Mouse (Mus musculus): ENCODE results near the gene Fam83g.

The Fam83g gene

DNA sequence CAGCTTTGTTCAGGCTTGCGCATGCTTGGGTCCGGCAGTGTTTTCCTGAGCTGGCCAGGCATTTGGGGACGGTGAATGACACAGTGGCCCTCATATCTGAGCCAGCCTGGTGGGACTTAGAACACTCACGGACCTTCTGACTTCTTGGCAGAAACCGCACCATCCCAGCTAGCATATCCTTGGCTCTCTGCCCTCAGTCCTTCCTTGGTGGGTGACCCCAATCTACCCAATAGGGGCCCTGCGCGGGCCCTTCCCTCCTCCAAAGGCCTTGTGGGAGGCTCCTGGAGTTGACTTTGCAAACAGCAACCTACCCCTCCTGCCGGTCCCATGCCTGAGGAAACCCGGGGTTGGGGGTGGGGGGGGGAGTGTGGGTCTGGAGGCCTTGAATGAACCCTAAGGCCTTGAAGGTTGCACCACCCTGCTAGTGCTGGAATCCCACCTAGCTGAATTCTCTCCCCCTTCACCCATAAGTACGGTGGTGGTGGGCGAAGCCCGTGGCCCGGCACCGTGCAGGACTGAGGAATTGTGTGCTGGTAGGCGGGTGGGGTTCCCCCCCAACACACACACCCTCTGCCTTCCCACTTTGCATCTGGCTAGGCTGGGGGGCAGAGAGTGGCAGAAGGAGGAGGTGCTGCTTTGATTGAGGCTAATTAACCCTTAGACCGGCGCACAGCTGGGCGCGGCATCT is 9.6 kb upstream of the Fam83g start:
- no peak for DNase-seq (ENCODE audit: low spot score)

DNA sequence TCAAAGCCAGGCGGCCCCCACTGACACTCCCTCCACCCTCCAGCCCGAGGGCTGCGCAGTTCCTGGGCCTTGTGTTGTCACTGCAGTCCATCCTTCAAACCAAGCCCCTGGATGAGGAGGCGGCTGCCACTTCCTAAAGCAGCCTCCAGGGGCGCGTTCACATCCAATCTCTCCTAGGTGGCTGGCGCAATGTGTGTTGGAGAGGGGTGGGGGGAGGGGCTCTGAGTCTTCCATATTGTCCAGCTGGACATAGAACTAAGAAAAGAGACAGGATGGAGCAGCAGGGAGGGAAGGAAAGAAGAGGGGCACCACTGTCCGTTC is 9.1 kb upstream of the Fam83g start:
- no peak for DNase-seq (ENCODE audit: low spot score)

DNA sequence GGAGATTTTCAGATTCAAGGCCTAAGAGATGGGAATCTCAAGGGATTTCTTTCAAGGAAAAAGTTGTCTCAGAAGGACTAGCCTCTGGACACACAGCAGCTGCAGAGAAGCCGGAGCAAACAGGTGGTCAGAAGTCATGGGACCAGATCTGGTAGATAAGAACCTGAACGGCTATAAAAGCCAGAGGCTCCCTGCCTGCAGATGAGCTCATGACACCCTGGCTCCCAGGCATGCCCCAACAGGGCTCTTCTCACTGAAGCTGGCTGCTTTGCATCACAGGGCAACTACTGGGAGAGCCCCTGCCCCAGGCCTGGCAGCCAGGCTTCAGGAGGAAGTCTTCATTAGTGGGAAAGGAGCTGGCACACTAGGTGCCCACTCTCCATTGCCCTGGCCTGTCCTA is 8.6 kb upstream of the Fam83g start:
- no peak for DNase-seq (ENCODE audit: low spot score)

DNA sequence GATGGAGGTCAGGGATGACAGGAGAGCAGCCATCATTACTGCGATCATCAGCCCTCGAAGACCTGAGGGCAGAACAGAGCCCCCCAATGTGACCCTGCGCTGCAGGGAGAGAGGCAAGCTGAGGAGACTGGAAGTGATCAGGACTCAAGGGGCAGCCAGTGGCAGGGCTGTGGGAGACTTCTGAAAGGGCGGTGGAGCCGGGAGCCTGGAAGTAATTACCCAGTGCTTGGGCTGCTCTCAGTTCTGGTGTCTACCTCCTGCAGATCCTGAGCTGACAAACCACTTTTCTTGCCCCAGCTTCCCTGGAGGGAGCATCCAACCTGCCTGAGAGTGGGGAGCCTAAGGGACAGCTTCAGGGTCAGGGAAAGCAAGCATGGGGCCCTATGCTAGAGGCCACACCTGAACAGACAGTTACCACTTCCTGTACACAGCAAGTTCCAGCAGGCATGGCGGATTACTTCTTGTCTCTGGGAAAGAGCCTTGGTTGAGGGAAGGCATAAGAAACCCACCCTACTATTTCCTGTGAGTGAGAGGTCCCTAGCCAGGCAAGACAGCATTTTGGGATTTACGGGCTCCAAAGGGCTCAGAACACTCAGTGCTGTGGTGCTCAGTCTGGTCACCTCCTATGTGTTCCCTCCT is 7.6 kb upstream of the Fam83g start:
- DNase-seq (ENCODE audit: low spot score) = no peak

DNA sequence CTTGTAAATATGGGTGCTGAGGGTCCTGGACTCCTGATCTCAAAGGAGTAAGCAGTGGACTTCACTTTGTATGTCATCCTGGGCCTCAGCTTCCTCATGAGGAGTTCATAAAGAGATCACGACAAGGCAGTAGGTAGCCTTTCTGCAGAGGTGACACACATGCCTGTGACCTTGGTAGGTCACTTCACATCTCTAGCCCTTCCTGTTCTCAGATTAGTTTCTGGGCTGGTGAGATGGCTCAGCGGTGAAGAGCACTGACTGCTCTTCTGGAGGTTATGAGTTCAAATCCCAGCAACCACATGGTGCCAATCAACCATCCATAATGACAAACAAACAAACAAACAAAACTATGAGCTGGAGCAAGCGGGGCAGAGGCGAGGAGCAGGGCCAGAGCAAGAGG is 6.2 kb upstream of the Fam83g start:
- DNase-seq (ENCODE audit: low spot score) = no peak

DNA sequence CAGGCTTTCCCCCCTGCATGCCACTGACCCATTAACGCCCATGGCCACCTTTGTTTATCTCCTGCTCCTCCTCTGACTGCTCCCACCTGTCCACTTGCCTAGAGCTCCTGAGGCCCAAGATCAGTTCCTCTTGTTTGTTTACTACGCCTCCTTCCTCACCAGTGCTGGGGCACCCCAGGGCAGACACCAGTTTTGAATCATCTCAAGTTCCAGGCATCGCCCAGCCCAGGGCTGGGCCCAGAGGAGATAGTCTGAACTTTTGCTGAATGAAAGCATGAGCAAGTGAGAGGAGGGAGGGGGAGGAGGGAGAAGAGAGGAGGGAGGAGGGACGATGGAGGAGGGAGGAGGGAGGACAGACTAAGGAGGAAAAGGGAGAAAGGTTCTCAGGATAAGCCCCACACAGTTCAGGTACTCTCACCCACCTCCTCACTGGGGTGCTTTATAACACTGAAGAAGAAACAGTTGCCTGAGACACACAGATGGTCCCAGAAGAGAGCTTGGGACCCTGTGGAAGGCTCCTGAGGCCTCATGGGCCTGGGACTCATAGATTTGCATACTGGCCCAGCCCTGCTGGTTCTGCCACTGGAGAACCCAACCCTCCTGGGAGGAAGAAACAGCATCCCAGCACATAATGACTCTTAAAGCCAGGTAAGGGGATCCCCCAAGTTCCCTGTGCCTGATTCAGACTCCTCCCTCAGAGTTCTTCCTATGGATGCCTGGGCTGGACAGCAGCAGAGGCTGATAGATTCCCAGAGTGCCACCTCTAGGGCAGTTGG is 4.6 kb upstream of the Fam83g start:
- no peak for DNase-seq (ENCODE audit: low spot score)

DNA sequence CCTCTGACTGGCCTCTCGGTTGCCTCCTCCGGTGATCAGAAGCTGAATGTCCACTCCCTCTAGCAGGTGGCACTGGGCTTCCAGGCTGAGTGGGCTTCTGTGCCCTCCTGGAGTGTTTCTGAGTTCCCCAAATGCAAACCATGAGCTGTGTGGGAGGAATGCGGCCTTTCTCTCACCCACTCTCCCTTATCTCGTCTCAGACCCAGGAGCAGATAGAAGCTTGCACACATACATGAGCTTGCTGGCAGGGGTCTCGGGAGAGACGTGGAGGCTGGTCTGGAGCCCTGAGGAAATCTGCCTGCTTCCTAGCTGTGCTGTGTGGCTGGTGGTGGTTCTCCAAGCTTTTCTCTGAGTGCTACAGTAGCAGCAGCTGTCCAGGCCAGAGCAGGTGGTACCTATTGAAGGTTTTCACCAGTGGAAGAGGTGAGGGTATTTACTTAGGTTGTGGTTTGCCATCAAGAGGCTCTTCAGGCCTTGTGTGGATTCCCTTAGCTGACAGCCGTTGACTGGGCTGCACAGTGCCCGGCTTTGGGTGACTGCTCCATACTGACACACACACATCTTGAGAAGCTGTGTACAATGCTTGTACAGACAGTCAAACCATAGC is 1.3 kb downstream of the Fam83g start:
- DNase-seq (ENCODE audit: low spot score) = no peak

DNA sequence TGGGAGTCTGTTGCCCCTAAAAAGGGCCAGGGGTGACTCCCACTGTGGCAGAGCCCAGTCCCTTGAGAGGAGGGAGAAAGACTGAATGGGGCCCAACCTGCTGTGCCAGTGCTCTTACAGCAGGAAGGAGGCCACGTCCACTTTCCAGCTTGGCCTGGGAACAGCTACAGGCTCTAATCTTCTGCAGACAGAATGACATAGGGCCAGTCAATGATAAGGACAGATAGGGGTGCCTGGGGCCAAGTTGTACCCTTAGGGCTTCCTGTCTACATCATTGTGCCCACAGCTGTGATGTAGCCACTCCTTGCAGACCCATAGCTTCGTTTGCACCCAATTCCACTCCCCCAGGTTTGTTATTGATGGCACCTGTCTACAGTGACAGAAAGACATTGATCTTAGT is 2.2 kb downstream of the Fam83g start:
- no peak for DNase-seq (ENCODE audit: low spot score)

DNA sequence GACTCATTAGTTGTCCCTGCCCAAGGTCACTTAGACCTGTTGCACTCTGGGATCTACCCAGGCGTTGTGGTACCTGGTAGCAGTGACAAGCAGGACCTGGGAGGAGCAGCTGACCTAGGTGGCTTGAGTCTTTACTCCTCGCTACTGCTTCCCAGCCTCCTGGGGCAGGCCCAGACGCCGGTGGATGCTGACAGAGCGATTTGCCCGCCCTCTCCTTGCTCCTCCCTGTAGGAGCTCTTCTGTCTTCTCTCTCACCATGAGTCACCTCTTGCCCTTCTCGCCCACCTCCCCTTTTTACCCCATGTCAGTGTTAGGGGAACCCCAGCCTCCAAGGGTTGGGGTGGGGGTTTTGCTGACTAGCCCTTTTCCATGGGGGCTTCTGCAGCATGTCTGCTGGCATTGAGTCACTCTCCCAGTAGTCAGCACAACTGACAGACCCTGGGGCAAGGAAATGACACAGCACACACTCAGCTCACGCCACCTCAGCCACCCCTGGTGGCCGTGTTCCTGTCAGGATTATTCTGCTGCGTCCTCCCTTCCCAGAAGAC is 3.1 kb downstream of the Fam83g start:
- DNase-seq (ENCODE audit: low spot score) = no peak

DNA sequence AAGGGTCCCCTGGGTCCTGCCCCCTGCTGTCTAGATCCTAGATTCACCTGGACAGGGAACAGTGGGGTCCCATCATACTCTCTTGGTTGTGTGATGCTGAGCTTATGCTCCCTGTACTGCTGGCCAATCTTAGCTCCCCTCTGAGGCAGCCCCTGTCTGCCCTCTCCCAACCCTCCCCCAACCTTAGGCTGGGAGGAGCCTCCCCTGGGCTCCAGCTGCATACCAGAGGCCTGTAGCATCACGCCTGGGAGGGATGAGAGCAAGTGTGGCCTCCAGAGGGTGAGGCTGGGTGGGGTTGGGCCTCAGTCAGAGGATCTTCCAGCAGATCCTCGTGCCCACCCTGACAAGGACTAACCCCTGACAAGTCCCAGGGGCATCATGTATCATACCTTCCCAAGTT is 3.7 kb downstream of the Fam83g start:
- no peak for DNase-seq (ENCODE audit: low spot score)

DNA sequence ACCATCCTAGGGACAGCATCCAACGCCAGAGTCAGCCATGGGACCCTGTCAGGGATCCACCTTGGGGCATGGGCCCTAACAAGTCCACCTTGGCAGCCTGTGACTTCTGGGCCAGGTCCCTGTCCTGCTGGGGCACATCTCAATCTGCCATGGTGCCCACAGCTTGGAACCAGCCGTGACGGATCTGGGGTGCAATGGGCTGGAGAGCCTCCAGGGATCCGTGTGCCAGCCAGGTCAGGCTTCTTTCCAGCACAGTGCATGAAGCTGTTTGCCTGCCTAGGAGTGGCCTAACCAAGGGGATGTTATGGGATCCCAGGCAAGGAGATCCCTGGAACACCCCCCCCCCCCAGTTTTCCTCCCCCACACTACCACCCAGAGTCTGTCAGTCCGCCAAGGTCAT is 9.1 kb downstream of the Fam83g start:
- no peak for DNase-seq (ENCODE audit: low spot score)

DNA sequence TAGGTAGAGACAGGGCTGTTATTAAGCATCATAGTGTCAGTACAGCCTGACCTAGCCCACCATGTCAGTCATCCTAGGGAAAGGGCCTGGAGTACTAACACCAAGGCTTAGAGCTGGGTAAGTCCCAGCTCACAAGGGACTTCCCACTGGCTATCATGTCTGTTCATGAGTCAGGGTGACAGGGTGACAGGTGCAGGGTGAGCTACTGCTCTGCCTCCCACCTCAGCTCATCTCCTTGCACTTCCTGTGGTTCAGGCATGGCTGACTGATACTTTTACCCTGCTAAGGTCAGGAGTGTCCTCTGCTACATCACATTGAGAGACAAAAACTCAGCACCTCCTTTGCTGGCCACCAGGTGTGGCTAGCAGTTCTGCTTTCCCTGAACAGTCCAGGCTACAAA is 15.0 kb downstream of the Fam83g start:
- no peak for DNase-seq (ENCODE audit: low spot score)

DNA sequence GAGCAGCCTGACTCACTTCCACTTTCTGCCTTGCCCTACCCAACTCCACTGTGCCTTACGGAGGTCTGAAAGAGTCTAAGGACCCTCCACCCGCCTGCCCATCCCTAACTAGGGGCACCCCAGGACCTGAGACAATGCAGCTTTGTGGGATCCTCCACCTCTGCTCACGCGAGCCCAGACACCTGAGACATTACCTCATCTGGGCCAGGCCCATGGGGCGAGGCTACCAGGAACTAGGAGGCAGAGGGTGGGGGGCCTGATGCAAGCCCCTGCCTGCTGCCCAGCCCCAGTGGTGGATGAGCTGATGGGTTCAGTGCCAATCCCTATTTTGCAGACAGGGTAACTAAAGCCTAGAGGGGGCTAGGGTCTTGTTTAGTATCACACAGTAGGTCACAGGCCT is 15.6 kb downstream of the Fam83g start:
- no peak for DNase-seq (ENCODE audit: low spot score)

DNA sequence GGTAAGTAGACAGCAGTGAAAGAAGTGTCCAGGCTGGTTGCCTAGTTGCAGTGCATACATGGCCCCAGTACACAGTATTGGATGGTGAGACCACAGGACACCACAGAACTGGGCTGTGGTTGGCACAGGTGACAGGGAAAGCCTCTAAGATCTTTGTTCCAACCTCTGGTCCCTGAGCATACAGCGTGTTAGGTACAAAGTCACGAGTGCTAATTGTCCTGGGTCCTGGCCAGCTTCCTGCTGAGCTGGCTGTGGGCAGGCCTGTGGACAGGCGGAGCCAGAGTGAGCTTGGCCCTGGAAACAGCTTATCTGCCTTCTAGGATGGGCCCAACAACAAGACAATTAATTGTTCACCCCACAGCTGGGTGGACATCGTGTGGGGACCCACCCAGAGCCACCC is 16.0 kb downstream of the Fam83g start:
- DNase-seq (ENCODE audit: low spot score) = no peak

DNA sequence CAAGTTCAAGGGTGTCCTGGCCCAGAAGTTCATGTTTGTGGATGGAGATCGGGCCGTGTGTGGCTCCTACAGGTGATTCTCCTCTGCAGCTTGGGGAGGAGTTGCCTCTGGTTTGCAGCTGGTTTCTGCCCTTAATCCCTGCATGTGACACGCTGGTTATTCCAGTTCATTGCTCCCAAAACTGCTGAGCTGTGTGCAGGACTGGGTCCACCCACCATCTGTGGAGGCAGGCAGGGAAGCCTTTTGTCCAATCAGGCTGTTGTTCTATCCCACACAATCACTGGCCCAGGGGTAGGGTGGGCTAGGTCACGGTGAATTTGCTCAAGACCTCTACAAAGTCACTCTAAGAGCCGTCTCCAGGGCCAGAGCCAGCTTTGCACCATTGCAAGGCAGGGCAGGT is 17.8 kb downstream of the Fam83g start:
- no peak for DNase-seq (ENCODE audit: low spot score)

DNA sequence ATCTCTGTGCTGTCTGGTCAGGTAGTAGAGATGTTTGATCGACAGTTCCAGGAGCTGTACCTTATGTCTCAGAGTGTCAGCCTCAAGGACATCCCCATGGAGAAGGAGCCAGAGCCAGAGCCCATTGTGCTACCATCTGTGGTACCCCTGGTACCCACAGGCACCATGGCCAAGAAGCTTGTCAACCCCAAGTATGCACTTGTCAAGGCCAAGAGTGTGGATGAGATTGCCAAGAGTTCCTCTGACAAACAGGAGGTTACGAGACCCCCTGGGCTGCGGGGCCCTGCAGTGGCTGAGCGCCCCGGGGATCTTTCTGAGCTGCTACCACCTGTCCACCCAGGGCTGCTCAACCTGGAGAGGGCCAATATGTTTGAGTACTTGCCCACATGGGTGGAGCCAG is 18.6 kb downstream of the Fam83g start:
- no peak for DNase-seq (ENCODE audit: low spot score)

DNA sequence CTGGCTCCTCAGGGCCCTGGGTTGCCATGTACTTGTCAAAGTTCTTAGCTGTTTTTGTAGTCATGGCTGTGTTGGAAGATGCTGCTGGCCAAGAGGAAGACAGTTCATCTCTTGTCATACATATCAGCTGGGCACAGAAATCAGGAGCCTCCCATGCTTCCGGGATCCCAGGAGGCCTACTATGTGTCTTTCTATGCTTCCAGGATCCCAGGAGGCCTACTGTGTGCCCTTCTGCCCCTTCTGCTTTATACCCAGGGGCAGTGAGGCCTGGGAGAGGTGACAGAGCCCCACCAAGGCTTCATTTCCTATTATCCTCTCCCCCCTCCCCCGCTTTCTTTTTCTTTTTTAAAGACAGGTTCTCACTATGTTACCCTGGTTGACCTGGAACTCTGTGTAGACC is 21.7 kb downstream of the Fam83g start:
- DNase-seq (ENCODE audit: low spot score) = no peak

DNA sequence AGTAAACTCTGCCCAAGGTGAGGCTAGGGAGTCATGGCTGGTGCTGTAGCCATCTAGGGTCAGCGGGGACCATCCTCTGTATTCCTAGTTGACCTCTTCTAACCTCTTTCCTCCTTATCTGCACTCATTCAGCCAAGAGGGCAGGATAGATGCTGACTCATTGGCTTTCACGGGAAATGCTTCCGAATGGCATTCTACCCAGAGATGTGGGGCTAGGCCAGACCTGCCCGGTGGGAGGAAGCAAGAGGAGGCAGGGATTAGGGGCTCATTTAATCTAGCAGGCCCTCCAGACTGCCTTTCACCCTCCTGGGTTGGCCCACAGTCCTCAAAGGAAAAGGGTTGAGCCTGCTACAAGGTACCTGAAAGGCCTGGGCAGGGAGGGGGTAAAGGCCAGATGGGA is 22.3 kb downstream of the Fam83g start:
- DNase-seq (ENCODE audit: low spot score) = no peak

DNA sequence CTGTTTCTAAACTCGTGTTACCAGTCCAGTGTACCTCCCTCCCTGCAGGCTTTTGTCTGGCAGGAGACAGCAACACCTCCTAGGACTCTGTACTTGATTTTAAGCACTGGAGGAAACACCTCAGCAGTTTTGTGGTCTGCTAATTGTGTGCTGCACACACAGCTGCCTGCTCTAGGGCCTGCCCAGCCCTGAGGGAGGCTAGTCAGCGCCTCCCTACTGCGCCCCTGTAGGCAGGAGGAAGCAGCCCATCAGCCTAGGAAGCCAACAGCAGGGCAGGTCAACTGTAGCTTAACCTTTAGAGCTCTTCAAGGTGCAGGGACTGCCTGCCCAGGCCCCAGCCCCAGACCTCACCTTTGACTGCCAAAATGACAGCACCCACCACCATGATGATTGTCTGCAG is 25.0 kb downstream of the Fam83g start:
- DNase-seq (ENCODE audit: low spot score) = no peak

DNA sequence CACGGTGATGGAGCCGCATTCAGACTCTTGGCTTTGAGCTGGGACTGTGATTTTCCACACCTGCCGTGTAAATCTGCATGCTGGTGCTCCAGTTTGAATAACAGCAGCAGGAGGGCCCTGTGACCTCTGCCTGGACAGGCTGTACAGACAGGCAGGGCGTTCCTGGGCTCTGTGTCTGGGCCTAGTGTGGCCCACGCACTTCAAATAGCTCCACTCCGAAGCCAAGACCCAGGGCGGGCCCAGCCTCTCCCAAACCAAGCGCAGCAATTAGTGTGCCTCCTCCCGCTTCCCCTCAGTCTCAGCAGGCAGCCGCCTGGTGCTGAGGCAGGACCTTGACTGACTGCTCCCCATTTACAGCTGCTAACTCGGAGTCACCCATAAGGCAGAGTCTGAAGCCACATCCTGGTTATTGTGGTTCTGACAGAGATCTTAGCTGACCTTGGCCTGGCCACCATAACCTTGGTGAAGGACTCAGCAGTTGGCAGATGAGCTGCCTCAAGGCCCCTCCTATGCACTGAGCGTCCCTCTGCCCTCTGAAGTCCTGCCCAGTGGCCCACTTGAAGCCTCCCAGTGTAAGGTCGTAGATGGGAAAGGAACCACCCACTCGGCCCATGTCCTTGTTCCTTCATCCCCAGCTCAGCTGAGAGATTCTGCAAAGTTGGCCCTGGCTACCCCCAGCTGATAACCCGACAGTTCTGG is 29.4 kb downstream of the Fam83g start:
- no peak for DNase-seq (ENCODE audit: low spot score)

DNA sequence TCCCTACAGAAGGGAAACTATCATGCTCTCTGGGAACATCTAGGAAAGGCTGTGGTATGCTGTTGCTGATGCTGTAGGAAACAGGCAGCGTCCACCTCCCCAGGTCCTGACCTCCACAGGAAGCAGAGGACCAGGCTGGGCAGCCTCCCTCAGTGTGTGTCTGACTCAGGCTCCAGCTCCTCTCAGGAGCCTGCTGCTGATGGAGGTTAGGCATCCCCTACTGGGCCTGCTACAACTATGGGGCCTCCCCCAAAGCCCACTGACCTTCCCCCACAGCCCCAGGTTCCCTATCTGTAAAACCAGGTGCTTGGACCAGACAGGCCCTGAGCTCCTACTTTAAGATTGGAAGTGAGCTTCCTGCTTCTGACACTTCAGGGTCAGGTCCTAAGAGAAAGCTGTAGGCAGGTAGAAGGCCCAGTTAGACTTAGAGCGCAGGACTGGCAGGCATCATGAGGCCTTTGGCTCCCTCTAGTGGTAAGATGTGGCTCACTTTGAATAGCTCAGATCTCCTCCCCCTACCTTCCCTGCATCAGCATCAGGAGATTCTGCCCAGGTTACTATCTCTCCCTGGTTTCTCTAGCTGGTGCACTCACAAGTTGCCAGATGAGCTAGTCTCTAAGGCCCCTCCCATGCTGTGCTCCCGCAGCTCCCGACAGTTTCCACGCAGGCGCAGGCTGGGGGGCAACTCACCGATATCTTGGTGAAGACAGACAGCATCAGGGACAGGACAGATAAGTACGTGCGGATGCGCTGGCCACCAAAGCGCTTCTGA is 30.6 kb downstream of the Fam83g start:
- peak; percentile 80 for DNase-seq (ENCODE audit: low spot score)

DNA sequence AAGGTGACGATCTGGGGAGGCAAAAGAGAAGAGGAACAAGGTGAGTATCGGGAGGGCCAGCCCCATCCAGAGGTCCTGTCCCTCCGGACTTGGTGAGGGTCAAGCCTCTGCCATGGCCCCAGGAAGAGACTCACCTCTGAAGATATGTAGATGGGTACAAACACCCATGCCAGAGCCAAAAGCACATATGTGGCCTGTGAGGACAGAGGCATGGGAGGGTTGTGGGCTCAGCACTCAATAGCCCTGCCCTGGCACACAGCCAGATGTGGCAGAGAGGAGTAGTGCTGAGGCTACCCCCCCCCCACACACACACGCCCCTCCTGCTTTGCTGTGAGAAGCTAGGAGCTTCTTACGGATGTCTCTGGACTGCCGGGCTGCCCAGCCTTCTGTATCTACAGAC is 31.2 kb downstream of the Fam83g start:
- DNase-seq (ENCODE audit: low spot score) = no peak

Data from layer of hippocampus, adult 9-10 months (tissue).